Mouse (Mus musculus): Measurements from ENCODE around the gene Grik3.

The Grik3 gene

GRCm38 (mm10) chr4:125651676-125652246 lies 161.3 kb downstream of the Grik3 start:
- peak; percentile 54 for DNase-seq

DNA sequence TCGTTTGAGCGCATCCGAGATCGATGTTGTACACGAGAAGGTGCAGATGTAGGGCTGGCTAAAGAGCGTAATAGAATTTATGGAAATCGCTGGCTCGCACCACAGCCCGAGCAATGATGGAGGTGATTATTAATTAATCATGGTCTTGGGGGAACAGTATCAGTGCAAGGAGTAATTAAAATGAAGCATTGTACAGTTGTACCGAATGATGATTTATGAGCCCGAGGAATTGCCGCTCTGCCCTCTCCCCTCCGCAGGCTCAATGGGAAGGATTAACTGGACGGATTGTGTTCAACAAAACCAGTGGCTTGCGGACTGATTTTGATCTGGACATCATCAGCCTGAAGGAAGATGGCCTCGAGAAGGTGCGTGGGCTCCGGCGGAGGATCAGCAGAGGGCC lies 165.5 kb downstream of the Grik3 start:
- DNase-seq, result no peak

DNA sequence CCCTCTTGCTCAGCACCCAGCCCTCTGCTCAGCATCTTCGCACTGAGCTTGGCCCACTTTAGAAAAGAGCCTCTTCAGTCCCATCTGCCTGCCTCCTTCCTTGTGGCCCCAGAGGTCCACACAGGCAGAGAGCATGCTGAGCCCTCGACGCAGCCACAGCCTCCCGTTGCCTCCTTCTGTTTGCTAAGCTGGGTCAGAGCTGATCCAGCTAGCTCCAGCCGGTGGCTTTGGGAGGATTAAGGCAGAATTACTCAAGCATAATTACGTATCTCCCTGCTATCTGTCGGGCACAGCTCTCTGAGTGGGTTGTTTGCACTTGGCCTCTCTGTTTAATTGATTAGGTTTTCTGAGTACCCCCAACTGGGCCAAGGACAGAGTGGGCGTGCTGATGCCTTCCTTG lies 167.9 kb downstream of the Grik3 start:
- peak; percentile 91 for DNase-seq

GRCm38 (mm10) chr4:125661982-125662381 lies 171.5 kb downstream of the Grik3 start:
- DNase-seq, result no peak

GRCm38 (mm10) chr4:125663262-125663661 lies 172.8 kb downstream of the Grik3 start:
- no peak for DNase-seq

DNA sequence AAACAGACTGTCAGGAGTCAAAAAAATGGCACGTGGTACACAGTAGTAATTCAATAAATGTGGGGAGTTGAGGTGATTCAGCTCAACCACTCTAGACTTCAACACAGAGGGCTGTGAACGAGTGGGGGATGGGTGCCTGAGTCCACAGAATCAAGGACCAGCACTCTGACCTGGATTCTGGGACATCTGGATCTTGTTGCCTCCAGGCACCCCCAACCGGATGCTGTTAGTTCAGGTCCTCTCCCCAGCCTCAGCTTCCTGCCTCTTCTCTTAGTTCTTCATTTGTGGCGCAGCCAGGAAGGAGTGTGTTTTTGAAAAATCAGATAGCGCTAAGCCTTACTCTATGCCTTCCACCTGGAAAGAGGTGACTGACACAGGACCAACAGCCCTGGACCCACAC lies 175.5 kb downstream of the Grik3 start:
- no peak for DNase-seq

- no peak for DNase-seq
Measured at GRCm38 (mm10) chr4:125682007-125682406, 191.5 kb downstream of the Grik3 start.

GRCm38 (mm10) chr4:125687078-125687477 lies 196.6 kb downstream of the Grik3 start:
- DNase-seq, result no peak

DNA sequence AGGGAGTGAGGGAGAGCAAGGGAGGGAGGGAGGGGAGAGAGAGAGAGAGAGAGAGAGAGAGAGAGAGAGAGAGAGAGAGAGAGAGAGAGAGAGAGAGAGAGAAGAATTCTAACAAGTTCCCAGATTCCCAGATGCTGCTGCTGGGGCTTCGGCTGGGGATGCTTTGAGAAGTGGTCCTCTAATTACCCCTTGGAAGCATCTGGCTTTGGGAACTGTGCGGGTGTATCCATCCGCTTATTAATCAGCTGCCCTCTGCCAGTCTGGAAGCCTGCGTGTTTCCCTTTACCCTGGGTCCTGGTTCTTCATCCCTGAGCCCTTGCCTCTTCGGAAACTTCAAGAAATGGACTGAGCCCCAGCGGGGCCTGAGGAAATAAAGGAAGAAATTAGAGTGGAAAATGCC lies 204.9 kb downstream of the Grik3 start:
- peak; percentile 63 for DNase-seq

DNA sequence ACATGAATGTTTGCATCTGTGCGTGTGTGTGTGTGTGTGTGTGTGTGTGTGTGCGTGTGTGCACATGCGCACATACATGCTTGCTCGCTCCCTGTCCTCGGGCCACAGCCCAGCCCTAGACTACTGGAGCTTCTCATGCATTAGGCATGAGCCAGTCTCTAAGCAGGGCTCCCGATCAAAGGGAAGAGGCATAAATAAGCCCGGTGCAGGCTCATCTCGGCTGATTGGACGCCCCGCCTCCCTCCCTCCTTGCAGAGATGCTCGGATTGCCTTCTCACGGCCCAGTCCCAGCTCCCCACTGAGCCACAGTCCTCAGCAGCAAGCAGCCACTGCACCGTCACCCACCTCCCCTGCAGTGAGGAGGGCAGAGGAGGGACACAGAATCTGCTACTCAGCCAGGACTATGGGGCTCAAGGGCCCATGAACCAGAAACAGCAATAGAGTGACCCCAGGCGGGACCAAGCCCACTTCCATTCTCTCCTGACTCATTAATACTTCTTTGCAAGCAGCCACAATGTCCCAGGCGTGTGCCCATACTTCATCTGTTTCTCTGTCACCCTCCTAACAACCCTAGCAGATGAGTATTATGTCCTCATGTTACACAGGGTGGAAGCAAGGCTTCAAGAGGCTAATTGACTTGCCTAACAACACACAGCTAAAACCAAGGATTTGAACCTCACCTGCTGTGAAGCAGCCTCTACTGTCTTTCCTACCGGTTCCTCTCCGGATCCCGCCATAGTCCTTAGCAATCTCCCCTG lies 205.9 kb downstream of the Grik3 start:
- peak; percentile 81 for DNase-seq

- no peak for DNase-seq
Measured at GRCm38 (mm10) chr4:125697626-125698025, 207.1 kb downstream of the Grik3 start.

GRCm38 (mm10) chr4:125699056-125699455 lies 208.6 kb downstream of the Grik3 start:
- DNase-seq, result no peak

DNA sequence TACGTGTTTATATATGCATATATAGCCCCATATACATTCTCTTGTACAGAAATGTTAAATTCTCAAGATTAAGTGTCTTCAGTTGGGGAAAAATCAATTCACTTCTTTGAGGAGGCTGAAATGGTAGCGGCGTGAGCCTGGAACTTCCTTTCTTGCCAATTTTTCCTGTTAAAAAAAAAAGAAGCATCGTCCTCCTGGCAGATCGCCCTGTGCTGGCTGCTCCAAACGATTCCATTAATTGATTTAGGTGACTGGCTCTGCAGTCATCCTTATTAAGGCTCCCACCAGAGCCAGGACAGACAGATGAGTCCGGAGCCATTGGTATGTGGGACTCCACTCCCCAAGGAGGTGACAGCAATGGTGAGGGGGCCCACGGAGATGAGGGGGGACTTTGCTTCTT lies 209.8 kb downstream of the Grik3 start:
- DNase-seq, result no peak

DNA sequence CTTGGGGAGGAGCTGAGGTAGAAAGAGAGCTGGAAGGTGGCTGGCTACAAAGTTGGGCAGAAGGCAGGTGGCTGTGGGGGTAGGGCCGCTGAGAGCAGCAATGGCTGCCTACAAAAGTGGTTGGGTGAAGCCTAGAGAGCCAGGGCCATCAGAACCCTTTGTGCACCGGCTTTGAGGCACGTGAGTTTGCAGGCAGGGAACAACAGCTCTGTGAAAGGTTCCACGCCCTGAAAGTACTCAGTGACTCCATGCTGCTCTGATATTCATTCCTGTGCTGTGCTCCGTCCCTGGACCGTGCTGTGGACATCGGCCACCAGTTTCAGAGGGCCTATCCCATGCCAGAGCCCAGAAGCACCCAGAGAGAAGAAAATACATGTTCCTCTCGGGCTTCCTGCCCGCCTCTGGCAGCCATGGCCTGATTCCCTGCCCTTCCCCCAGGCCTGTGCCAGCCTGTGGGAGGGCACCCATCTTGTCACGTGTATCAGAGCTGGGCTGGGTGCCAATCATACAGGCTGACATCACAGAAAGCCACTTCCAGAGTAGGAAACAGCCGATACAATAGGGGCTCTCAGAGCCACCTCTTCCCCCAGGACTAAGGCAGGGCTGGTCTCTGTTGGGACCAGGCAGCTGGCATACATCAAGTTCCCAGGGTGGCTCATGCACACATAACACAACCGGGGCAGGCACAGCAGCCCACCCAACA lies 212.3 kb downstream of the Grik3 start:
- peak; percentile 94 for DNase-seq

DNA sequence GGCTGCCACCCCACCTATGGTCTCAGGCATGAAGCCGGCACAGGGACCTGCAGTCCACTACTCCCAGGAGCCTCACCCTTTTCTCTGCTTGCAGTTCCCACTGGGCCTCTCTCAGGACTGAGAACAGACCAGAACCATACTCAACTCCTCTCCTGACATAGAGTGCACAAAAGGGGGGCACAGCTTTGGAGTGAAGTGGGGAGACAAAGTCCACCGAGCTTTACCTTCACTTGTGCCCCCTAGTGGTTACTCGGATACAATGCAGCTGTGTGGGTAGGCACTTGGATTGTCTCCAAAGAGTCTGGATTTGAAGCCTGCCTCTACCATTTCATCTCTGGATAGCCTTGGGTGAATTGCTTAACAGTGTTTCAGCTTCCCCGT lies 212.8 kb downstream of the Grik3 start:
- peak; percentile 79 for DNase-seq

DNA sequence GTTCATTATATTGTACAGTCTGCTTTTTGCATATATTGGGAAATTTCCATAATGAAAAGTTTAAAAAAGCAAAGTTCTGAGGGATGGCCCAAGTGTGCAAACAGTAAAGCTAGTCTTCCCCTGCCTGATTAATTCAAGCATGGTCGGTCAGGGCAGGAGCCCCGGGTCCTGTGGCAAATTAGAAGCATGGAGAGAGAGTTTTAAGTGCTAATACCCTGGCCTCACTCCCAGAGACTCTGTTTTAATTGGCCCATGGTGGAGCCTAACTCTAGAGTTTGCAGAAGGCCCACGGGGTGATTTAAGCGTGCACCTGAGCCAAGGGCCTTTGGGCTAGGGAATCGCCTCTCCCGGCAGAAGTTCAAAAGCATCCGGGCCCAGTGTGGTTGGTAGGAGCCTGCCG lies 215.2 kb downstream of the Grik3 start:
- no peak for DNase-seq

- no peak for DNase-seq
Measured at GRCm38 (mm10) chr4:125709716-125710115, 219.2 kb downstream of the Grik3 start.

DNA sequence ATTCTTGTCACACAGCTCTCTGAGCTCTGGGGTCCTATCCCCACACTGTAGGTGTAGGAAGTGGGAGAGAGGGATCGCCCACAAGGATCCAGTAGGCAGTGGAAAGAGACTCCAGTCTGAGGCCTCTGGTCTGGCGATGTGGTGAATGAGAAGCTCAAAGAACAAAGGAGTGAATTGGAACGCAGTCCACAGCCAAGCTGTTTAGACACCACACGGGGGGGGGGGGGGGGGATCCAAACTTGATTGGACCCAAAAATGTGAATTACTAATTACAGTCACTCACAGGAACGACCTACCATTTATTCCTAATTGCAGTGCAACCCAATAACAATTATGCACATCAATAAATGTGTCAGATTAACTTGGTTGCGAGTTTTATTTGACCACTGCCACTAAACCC lies 227.4 kb downstream of the Grik3 start:
- peak; percentile 38 for DNase-seq

DNA sequence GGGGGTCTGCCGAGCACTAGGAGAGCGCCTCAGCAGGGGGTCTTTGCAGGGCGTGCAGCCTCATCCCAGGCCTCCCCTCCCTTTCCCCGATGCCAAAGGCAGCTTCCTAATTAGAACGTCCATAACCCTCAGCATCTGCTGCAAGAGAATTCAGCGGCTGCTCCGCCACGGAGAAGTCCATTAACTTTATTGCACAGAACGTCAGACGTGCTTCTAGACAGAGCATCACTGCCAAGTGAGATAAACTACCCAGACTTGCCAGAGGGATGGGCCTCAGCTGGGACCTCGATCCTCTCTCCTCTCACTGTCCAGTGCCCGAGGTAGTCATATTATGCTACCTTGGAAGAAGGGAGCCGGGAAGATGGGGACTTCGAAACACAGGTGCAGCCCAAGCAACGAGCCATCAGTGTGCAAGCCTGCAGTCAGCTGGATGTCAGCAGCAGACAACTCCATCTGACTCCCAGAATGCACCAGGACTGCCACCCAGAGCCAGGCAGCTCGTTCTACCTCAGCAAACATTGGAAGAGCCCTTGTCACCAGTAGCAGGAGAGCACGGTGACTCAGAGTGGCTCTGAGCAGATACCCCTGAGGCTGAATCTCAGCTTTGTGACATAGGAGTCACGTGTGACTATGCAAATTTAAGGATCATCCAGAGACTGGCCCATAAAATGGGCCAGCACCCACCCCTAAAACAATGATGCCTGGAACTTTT lies 228.1 kb downstream of the Grik3 start:
- peak; percentile 77 for DNase-seq

DNA sequence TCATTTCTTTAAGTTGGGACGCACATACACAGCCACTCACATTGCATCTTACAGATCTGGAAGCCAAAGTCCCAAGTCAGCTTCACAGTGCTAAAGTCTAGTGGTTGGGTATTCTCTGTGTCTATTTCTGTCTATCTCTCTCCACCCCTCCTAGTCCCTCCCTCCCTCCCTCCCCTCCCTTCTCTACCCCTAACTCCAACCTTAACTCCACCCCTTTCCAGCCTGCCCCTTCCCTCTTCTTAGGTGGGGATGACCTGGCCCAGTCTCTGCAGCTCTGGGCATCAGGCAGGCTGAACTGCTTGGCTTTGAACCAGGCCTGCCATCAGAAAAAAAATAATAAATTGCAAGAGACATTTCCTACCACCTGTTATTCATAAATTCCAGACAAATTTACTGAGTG lies 235.7 kb downstream of the Grik3 start:
- DNase-seq, result no peak

GRCm38 (mm10) chr4:125727030-125727429 lies 236.5 kb downstream of the Grik3 start:
- no peak for DNase-seq

DNA sequence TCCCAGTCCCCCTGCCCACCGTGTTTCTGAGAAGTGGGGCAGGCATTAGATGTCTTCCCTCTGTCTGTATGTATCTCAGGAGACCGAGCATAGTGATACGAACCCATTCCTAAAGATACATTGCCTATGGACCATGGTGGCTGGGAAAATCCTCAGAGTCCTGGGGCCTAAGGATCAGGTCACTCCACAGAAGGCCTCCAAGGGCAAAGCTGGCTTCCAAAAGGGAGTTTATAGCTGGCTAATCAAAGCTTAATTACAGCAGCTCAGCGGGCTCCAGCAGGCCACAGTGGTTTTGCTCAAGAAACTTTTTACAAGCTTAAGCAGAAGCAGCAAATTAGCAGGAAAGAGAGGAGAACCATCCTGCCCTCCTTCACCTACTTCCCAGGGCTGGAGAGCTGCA lies 237.1 kb downstream of the Grik3 start:
- peak; percentile 56 for DNase-seq

GRCm38 (mm10) chr4:125728091-125728863 lies 237.8 kb downstream of the Grik3 start:
- no peak for DNase-seq
